Mouse (Mus musculus): Measurements from ENCODE around the gene Zpr1. TPM values are rescaled to one million over a fixed set of nuclear protein-coding genes. Genes with fewer than 3 reads are reported as not detected.

Gene Zpr1
- polyA plus RNA-seq, 1 experiment from 2014 or later, result 53.6 TPM

Other genes starting within 250 kb of the Zpr1 start
- 1.3 and 69.1 TPM in 2 replicates for gene Apoa1, start 44.5 kb upstream of the Zpr1 start, polyA plus RNA-seq (2015; fragmentation: Nextera tagmentation; extraction: Ambion mirVana)
- gene Apoc3, start 37.4 kb upstream of the Zpr1 start, polyA plus RNA-seq (2015; fragmentation: Nextera tagmentation; extraction: Ambion mirVana), result 0.92 TPM in 1 of 2 replicates, not detected in the other
- 0.47 TPM in 1 of 2 replicates, not detected in the other for gene Apoa4, start 32.4 kb upstream of the Zpr1 start, polyA plus RNA-seq (2015; fragmentation: Nextera tagmentation; extraction: Ambion mirVana)
- gene Apoa5, start 4.4 kb upstream of the Zpr1 start, polyA plus RNA-seq (2015; fragmentation: Nextera tagmentation; extraction: Ambion mirVana), result not detected in 2 replicates
- 28.7 and 34.3 TPM in 2 replicates for gene Bud13, start 9.9 kb downstream of the Zpr1 start, polyA plus RNA-seq (2015; fragmentation: Nextera tagmentation; extraction: Ambion mirVana)
- gene 4931429L15Rik, start 46.9 kb downstream of the Zpr1 start, polyA plus RNA-seq (2015; fragmentation: Nextera tagmentation; extraction: Ambion mirVana), result not detected in 2 replicates

All from embryonic facial prominence, embryonic 13.5 days (tissue).